In the genomic region with DNA sequence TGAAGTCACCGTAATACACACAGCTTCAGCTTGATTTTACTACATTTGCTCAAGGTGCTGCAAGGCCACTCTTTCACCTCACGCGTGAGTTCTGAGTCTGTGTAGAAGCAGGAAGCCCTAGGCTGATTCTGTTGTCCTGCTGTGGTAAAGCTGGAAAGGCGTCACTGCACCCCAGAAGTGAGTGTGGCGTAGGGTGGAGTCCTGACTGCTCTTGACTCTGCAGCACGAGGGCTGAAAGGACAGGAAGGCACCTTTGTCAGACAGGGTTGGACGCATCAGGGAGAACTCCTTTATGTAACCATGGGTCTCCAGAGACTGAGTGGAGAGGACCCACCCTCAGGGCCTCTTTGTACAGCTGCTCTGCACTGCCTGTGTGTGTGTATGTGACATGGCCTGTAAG, we compare ENCODE assay signal across 17 mouse cellular contexts.
"Had no signal": no experiment of that assay in that cellular context is flagged by ENCODE, and none has a peak within 500 bp of the region (broad histone marks: within the 10 kb centered on the region; RNA-seq: fewer than 3 reads in every experiment).

No protein-coding gene starts in this region.

- H3K9me3 ChIP-seq: liver, embryonic 15.5 days; megakaryocyte, embryonic 14.5 days; midbrain, embryonic 13.5 days; midbrain, embryonic 15.5 days; neural tube, embryonic 12.5 days; stomach, embryonic 15.5 days had no signal

- H3K4me1 ChIP-seq: liver, embryonic 15.5 days; midbrain, embryonic 13.5 days; midbrain, embryonic 15.5 days; neural tube, embryonic 12.5 days; stomach, embryonic 15.5 days had no signal

- DNase-seq: lung, adult 18-20 months; lung, embryonic 14.5 days; lung, postnatal 10 days; lung, postnatal 4 days; right cerebral cortex, postnatal 14 days; thymus, adult 2 months; thymus, postnatal 25 days; thymus, postnatal 4 days had no signal

- H3K9ac ChIP-seq: liver, embryonic 15.5 days; lung, embryonic 14.5 days; midbrain, embryonic 13.5 days; midbrain, embryonic 15.5 days; neural tube, embryonic 12.5 days; stomach, embryonic 15.5 days had no signal

- ATAC-seq: midbrain, embryonic 13.5 days; midbrain, embryonic 15.5 days had no signal

- H3K4me2 ChIP-seq: liver, embryonic 15.5 days; lung, embryonic 14.5 days; midbrain, embryonic 11.5 days; midbrain, embryonic 13.5 days; midbrain, embryonic 15.5 days; neural tube, embryonic 12.5 days; stomach, embryonic 15.5 days had no signal

- H3K27me3 ChIP-seq: liver, embryonic 15.5 days; megakaryocyte, embryonic 14.5 days; midbrain, embryonic 13.5 days; midbrain, embryonic 15.5 days; neural tube, embryonic 12.5 days; stomach, embryonic 15.5 days had no signal

- H3K27ac ChIP-seq: liver, embryonic 15.5 days; midbrain, embryonic 13.5 days; midbrain, embryonic 15.5 days; neural tube, embryonic 12.5 days; stomach, embryonic 15.5 days; stomach, postnatal 0 days had no signal

- H3K4me3 ChIP-seq: liver, embryonic 15.5 days; megakaryocyte, embryonic 14.5 days; midbrain, embryonic 13.5 days; midbrain, embryonic 15.5 days; myocyte; neural tube, embryonic 12.5 days; stomach, embryonic 15.5 days had no signal
